Mouse (Mus musculus) lung, embryonic 16.5 days (tissue): ENCODE data around the gene Calm5. TPM values are rescaled to one million over a fixed set of nuclear protein-coding genes. Genes with fewer than 3 reads are reported as not detected.
A peak's percentile ranks its signal among the peaks of the same experiment; 100 is the strongest.

ENCODE experiments used
- ATAC-seq: fragments of 200-750 bp; cut with Nextera tagmentation; 2 replicates; pipeline ENCODE4 v1.8.0; 2017; ENCODE audit warnings: low read depth, mild to moderate bottlenecking, moderate library complexity
- H3K27ac ChIP-seq: fragments of 300-500 bp; sonication (generic); 2 replicates; pipeline ENCODE4 v1.5.1; 2014; ENCODE audit warnings: mild to moderate bottlenecking, control low read depth, low read length
- H3K27me3 ChIP-seq: fragments of 300-500 bp; sonication (generic); 2 replicates; pipeline ENCODE4 v1.6.1; 2014; ENCODE audit warnings: low read depth, low read length, mixed read lengths; ENCODE audit not compliant: control insufficient read depth, insufficient read depth
- H3K36me3 ChIP-seq: fragments of 300-500 bp; sonication (generic); 2 replicates; pipeline ENCODE4 v1.6.1; 2014; ENCODE audit warnings: low read length; ENCODE audit not compliant: control insufficient read depth, insufficient read depth
- H3K4me1 ChIP-seq: fragments of 300-500 bp; sonication (generic); replicated peaks from 2 replicates; pipeline ENCODE4 v1.6.1; 2014; ENCODE audit warnings: low read length, mixed read lengths; ENCODE audit not compliant: control insufficient read depth, insufficient read depth
- H3K4me2 ChIP-seq: fragments of 300-500 bp; sonication (generic); 2 replicates; pipeline ENCODE4 v1.6.1; 2014; ENCODE audit warnings: low read depth, low read length, control low read depth
- H3K4me3 ChIP-seq: fragments of 300-500 bp; sonication (generic); 2 replicates; pipeline ENCODE4 v1.5.1; 2014; ENCODE audit warnings: mild to moderate bottlenecking, low read length, control low read depth
- H3K9ac ChIP-seq: fragments of 300-500 bp; sonication (generic); 2 replicates; pipeline ENCODE4 v1.6.1; 2014; ENCODE audit warnings: low read length, control low read depth
- H3K9me3 ChIP-seq: fragments of 300-500 bp; sonication (generic); 2 replicates; pipeline ENCODE4 v1.6.1; 2016; ENCODE audit warnings: low read length; ENCODE audit not compliant: control insufficient read depth
- WGBS: fragments of 180-500 bp; shearing (Covaris S2); extraction: QIAGEN DNeasy Blood & Tissue Kit; methylation state at CpG from one replicate; pipeline ENCODE4 v1.1.7; 2014; 5-methylcytosine and 5-hydroxymethylcytosine counted together
- polyA plus RNA-seq: library from polyadenylated mRNA; unstranded; fragments of >200 nt; fragmentation: Nextera tagmentation; extraction: Ambion mirVana; gene quantifications from 2 replicates; pipeline ENCODE4 v1.2.1, GENCODE M21; 2015

The Calm5 gene
- polyA plus RNA-seq, 1 experiment from 2014 or later = not detected

DNA sequence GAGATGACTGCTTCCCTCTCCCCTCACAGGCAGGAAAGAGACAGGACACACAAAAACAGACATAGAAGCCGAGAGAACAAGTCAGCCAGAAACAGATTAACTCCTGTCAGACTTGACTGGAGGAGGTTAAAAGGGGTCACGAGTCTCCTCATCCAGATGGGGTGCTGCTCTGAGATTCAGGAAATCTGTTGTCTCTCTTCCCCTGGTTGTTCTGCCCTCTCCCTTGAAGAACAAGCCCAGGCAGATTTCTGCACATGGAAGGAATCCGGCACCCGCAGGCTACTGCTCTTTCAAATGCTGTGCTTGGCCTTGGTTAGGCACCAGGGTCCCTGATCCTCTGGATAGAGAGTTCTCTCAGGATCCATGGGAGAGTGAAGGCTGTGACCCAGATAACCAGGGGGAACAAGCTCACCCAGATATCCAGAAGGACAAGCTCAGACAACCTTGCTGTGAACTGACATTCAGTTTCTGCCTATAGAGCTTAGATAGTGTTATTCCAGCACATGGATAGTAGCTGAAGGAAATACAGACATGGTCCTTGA, 23.8 kb downstream of the Calm5 start:
- H3K4me3 ChIP-seq = no peak overlapping the region
- H3K4me1 ChIP-seq = peaks cover 5% of the 10 kb centered on the region; the same call in 1 of the 2 replicates
- no peak overlapping the region for H3K9ac ChIP-seq
- no peak for ATAC-seq
- peaks cover 10% of the 10 kb centered on the region; the same call in 1 of the 2 replicates for H3K36me3 ChIP-seq
- H3K27ac ChIP-seq = 0 out of 2 replicates have a peak overlapping the region, but pooled peaks have one; percentile 2
- H3K9me3 ChIP-seq = no peaks in the 10 kb centered on the region
- H3K4me2 ChIP-seq = no peak overlapping the region
- 54% methylated on average over 4 of the region's 4 CpGs for WGBS
- H3K27me3 ChIP-seq = no peaks in the 10 kb centered on the region

DNA sequence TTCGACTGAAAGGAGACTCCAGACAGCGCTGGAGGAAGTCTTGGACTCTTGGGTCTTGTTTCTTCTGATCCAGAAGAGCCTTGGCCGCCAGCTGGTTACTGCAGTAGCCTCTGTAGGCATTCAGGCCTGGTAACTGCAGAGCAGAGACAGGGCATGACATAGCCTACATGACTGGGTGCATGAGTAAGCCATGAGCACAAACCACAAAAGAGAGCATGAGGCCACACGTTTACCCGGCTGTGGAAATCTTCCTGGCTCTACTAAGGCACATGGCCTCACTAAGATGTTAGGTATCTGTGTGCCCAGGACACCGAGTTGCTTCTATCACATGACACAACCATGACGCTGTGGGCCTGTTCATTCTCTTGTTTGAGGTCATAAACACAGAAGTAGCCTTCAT, 32.7 kb downstream of the Calm5 start:
- ATAC-seq = no peak
- Histone ChIP-seq H3K9ac (no peak overlapping the region), H3K4me3 (no peak overlapping the region), H3K27ac (no peak overlapping the region), H3K4me1 (peaks cover 5% of the 10 kb centered on the region; the same call in 1 of the 2 replicates), H3K27me3 (no peaks in the 10 kb centered on the region), H3K36me3 (peaks cover 43% of the 10 kb centered on the region), H3K4me2 (no peak overlapping the region), H3K9me3 (no peaks in the 10 kb centered on the region)
- WGBS = 94% methylated on average over 7 of the region's 7 CpGs

DNA sequence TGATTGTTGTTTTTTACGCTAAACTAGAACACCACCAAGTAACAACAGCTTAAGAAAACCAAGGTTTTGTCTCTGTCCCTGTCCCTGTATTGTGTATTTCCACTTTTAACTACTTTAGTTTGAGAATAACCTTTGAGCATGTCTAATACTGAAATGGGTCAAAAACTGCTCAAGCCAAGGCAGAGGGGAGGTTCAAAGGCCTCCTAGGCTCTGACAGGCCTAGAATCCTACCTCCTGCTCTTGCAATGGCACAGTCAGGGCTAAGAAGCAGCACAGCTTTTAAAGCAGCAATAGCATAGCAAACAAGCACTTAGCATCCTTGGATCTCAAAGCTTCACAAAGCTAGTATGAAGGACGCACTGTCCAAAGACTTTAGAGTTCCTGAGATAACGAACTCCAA, 35.1 kb downstream of the Calm5 start:
- peaks cover 37% of the 10 kb centered on the region for H3K36me3 ChIP-seq
- H3K4me3 ChIP-seq = no peak overlapping the region
- no peak overlapping the region for H3K9ac ChIP-seq
- 80% methylated on average over 3 of the region's 3 CpGs for WGBS
- no peak overlapping the region for H3K4me2 ChIP-seq
- no peak overlapping the region for H3K27ac ChIP-seq
- H3K27me3 ChIP-seq = no peaks in the 10 kb centered on the region
- peaks cover 8% of the 10 kb centered on the region for H3K4me1 ChIP-seq
- no peak for ATAC-seq
- no peaks in the 10 kb centered on the region for H3K9me3 ChIP-seq

DNA sequence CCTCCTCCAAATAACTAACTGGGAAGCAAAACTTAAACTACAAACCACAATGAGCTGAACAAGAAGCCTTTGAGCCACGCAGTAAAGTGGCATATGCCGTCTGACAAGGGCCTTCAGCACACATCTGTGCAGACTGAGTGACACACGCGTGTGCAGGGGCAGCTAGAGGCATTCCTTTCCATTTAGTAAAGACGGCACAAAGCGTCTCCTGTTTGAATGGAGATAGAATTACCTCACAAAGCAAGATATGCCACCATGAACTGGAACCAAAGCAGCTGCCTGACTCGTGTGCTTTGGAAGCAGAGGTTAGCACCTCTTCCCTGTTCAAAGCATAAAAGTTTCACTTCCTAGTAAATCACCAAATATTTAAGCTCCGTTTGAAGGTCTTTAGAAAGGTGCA, 36.1 kb downstream of the Calm5 start:
- Histone ChIP-seq H3K4me2 (peak overlapping the region; percentile 36), H3K36me3 (peaks cover 28% of the 10 kb centered on the region), H3K4me3 (peak overlapping the region; percentile 26), H3K27me3 (no peaks in the 10 kb centered on the region), H3K9me3 (no peaks in the 10 kb centered on the region), H3K27ac (no peak overlapping the region; the same call in 1 of the 2 replicates), H3K9ac (no peak overlapping the region), H3K4me1 (peaks cover 8% of the 10 kb centered on the region)
- no peak for ATAC-seq
- WGBS = 44% methylated on average over 8 of the region's 8 CpGs

DNA sequence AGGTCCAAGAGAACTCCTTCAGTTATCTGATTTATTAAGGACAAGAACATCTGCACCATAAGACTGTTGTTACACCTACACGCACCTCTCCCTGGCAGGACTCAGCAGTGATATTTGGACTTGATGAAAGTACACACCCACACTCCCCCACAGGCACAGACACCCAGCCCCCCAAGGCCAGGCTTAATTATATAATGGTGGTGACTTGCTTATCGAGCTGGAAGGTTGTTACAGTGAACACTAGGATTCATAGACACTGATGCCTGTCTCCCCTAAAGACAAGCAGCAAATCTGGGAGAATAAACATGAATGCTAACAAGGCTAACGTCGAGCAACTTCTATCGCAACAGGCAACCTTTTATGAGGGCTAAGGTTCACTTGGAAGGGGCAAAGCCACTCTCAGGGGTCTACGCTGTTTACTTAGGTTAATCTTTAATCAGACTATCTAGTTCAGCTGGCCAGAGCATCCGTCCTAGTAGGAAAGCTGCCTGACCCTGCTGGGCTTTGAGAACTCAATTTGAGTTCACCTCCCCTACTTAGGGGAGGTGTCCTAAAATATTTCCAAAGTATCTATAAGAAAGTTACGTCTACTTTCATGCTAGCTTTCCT, 37.6 kb downstream of the Calm5 start:
- H3K36me3 ChIP-seq = peaks cover 16% of the 10 kb centered on the region
- 30% methylated on average over 8 of the region's 8 CpGs for WGBS
- H3K27me3 ChIP-seq = no peaks in the 10 kb centered on the region
- H3K4me1 ChIP-seq = peaks cover 8% of the 10 kb centered on the region
- ATAC-seq = no peak
- H3K4me3 ChIP-seq = peak overlapping the region; percentile 74
- H3K9ac ChIP-seq = peak overlapping the region; percentile 69
- peak overlapping the region; percentile 19 for H3K27ac ChIP-seq
- H3K4me2 ChIP-seq = peak overlapping the region; percentile 68
- H3K9me3 ChIP-seq = no peaks in the 10 kb centered on the region

DNA sequence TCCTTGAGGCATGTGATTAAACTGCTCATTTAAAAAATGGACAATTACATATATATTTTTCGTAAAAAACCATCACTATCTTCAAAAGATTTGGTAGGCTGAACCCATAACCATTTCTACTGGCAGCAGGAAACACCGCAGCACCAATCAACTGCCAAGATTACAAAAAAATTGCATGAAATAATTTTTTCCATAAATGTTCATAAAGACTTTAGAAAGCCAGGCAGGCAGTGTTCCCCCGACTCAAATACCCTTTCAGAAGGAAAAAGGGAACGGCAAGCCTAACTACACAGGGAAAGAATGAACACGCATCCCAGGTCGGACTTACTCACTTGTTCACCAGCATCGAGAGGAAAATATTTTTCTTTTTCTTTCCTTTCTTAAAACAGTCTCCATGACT, 38.6 kb downstream of the Calm5 start:
- Histone ChIP-seq H3K36me3 (peaks cover 6% of the 10 kb centered on the region), H3K4me3 (peak overlapping the region; percentile 74), H3K4me2 (peak overlapping the region; percentile 68), H3K27me3 (no peaks in the 10 kb centered on the region), H3K27ac (no peak overlapping the region), H3K9me3 (no peaks in the 10 kb centered on the region), H3K4me1 (peaks cover 8% of the 10 kb centered on the region), H3K9ac (peak overlapping the region; percentile 69)
- 3% methylated on average over 7 of the region's 7 CpGs for WGBS
- ATAC-seq = no peak

DNA sequence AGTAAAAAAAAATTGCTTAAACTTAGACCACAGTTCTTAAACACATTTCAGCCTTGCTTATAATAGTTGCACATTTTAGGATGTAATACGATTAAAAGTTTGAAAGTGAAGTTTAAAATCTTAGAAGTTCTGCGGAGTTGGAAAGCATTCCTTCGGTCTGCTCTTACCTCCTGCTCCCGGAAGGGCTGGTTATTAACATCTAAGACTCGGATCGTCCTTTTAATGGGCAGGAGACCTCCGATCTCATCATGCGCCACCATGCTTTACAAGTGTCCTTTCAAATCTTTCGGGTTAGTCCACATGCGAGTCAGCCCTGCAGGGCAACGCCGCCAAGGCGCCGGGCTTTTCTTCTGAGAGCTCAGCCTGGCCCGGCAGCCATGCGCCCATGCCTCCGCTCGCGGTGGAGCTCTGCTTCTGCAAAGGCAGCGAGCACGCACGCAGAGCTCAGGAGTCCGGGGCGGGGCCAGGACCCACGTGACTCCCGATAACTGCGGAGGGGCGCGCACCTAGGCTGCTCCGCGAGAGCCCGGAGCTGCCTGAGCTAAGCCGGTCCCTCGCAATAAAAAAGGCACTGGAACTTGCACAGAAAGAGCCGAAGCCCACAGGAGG, 39.3 kb downstream of the Calm5 start:
- peak; percentile 98 for ATAC-seq
- H3K4me2 ChIP-seq = peak overlapping the region; percentile 68
- WGBS = under 1% methylated on average over 35 of the region's 35 CpGs

DNA sequence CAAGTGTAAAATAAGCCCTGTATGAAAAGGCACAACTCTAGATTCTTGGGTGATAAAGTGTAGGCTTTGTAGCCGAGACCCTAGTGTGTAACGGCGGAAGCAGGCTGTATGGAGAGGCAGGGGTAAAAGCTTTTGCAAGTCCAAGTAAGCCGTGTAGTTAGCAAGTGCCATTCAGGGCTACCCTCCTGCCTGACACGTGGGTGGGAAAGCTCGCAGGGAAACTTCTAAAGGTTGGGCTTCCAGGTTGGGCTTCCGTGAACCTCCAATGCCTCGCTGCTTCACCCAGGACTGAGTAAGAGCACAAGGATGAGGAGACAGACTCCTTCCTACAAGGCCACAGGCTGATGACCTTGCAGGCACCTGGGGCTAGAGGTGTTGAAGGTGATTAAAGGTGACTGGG, 40.6 kb downstream of the Calm5 start:
- H3K4me3 ChIP-seq = no peak overlapping the region

More for the DNA sequence above, 39.3 kb downstream of the Calm5 start:
- Histone ChIP-seq H3K36me3 (no peaks in the 10 kb centered on the region; the same call in 1 of the 2 replicates), H3K4me3 (peak overlapping the region; percentile 74), H3K9ac (peak overlapping the region; percentile 77), H3K9me3 (no peaks in the 10 kb centered on the region), H3K27me3 (no peaks in the 10 kb centered on the region), H3K4me1 (peaks cover 8% of the 10 kb centered on the region), H3K27ac (peak overlapping the region; percentile 81)

DNA sequence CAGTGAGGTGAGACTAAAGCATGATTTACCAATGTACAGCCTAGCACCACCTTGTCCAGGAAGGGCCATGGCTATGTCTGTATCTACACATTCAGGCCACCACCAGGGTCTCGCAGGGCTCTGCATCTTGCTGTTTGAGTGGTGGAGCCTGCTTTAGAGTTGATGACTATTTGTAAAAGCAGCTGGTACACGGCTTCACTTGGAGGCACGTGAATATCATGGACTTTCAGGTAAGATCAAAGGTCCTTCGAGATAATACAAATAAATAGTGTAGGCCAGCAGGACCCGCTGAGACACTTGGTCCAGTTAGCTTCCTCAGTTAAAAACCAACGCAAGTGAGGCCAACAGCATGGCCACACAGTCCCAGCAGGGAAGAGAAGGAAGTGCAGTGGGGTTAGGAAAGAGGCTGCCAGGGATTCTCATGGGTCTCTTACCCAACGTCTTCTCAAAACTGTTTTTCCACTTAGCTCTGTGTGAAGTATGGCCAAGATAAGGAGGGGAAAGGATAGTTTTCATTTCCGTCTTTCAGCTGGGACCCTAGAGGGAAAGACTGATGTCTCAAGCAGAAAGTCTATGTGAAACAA, 41.5 kb downstream of the Calm5 start:
- WGBS = 72% methylated on average over 8 of the region's 8 CpGs
- no peaks in the 10 kb centered on the region for H3K27me3 ChIP-seq
- H3K4me1 ChIP-seq = peaks cover 3% of the 10 kb centered on the region; the same call in 1 of the 2 replicates
- no peak overlapping the region for H3K9ac ChIP-seq
- H3K36me3 ChIP-seq = no peaks in the 10 kb centered on the region; the same call in 1 of the 2 replicates
- H3K4me2 ChIP-seq = no peak overlapping the region
- H3K4me3 ChIP-seq = no peak overlapping the region
- H3K9me3 ChIP-seq = no peaks in the 10 kb centered on the region
- ATAC-seq = no peak
- H3K27ac ChIP-seq = no peak overlapping the region

More for the DNA sequence above, 40.6 kb downstream of the Calm5 start:
- no peaks in the 10 kb centered on the region for H3K27me3 ChIP-seq
- no peak overlapping the region for H3K27ac ChIP-seq
- no peaks in the 10 kb centered on the region; the same call in 1 of the 2 replicates for H3K36me3 ChIP-seq
- no peaks in the 10 kb centered on the region for H3K9me3 ChIP-seq
- no peak overlapping the region for H3K9ac ChIP-seq
- no peak overlapping the region for H3K4me2 ChIP-seq
- ATAC-seq = no peak
- H3K4me1 ChIP-seq = peaks cover 5% of the 10 kb centered on the region
- WGBS = 69% methylated on average over 8 of the region's 8 CpGs
